Mouse (Mus musculus): ENCODE results near the gene Pglyrp2. TPM values are rescaled to one million over a fixed set of nuclear protein-coding genes. Genes with fewer than 3 reads are reported as not detected.

Pglyrp2 gene
- polyA plus RNA-seq (2015; fragmentation: Nextera tagmentation; extraction: Ambion mirVana), result 0.10 and 0.16 TPM in 2 replicates

DNA sequence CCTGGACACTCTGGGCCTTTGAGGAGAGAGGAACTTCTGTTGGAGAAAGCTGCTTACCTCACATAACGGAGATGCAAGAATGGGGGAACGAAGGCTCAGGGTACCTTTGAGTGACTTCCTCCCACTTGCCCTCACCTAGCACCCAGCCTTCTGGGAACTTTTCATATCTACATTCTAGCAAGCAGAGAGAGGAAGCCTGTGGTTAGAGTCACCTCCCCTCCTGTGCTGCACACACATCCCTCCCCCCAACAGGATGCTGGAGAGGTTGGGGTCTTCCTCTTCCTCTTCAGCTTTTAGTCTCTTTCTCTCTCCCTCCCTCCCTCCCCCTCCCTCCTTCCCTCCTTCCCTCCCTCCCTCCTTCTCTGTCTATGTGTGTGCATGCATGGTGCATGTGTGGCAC lies at the start of gene Pglyrp2:
TSS of gene Pglyrp2 (minus strand) at position 134 of the 400 bp plus-strand sequence.
- no peak within 1 kb of the TSS for H3K9ac ChIP-seq (ENCODE audit: low read length)
- 78% methylated on average over 2 of the region's 2 CpGs for WGBS

DNA sequence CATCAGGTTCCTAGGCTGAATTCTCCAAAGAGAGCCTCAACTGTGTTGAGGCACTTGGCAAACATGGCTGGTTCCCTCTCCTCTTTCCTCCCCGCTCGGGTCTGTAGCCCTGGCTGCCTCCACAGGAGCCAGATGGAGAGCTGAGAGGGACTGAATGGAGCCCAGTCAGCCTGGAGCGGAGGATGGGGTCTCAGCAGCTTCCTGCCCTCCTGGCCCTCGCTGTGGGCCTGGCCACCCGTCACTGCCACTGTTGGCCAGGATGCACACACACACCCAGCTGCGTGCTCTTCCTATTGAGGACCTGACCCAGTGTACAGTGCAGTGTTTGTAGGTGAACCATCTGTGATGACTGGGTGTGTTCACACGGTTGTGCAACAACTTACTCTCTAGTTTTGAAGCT lies 48.2 kb upstream of the Pglyrp2 start:
- H3K27ac ChIP-seq (replicated peaks), result no peak overlapping the region
- no peak overlapping the region for H3K4me3 ChIP-seq (ENCODE audit: low read depth, low read length)
- H3K36me3 ChIP-seq (ENCODE audit: control insufficient read depth, insufficient read depth, low read length), result no peaks in the 10 kb centered on the region
- no peaks in the 10 kb centered on the region for H3K27me3 ChIP-seq (ENCODE audit: control insufficient read depth, insufficient read depth, low read length)
- no peak for TF ChIP-seq EP300 (optimal IDR thresholded peaks at IDR 0.05)
- no peak for TF ChIP-seq CTCF (IDR thresholded peaks at IDR 0.05; ENCODE audit: low read depth)
- no peak overlapping the region for H3K4me2 ChIP-seq (replicated peaks; ENCODE audit: low read depth)
- H3K4me1 ChIP-seq (replicated peaks; ENCODE audit: control insufficient read depth, insufficient read depth), result no peaks in the 10 kb centered on the region
- 53% methylated on average over 7 of the region's 7 CpGs for whole genome bisulfite sequencing
- H3K9ac ChIP-seq (ENCODE audit: low read length), result no peak overlapping the region
- H3K9me3 ChIP-seq (ENCODE audit: control insufficient read depth, low read length), result no peaks in the 10 kb centered on the region
- DNase-seq (ENCODE audit: low spot score) (no peak), ATAC-seq (ENCODE audit: low FRiP score, low TSS enrichment) (no peak)

More for the DNA sequence above, at the start of gene Pglyrp2:
- DNase-seq (ENCODE audit: low spot score) (no peak), ATAC-seq (ENCODE audit: low FRiP score, low TSS enrichment) (no peak)
- no peak for TF ChIP-seq CTCF (IDR thresholded peaks at IDR 0.05; ENCODE audit: low read depth)
- no peak for TF ChIP-seq EP300 (optimal IDR thresholded peaks at IDR 0.05)
- Histone ChIP-seq H3K4me2 (replicated peaks; ENCODE audit: low read depth) (no peak within 1 kb of the TSS), H3K27me3 (ENCODE audit: control insufficient read depth, insufficient read depth, low read length) (no peaks in the 10 kb centered on the region), H3K4me1 (replicated peaks; ENCODE audit: control insufficient read depth, insufficient read depth) (no peaks in the 10 kb centered on the region), H3K27ac (replicated peaks) (no peak within 1 kb of the TSS), H3K36me3 (ENCODE audit: control insufficient read depth, insufficient read depth, low read length) (no peaks in the 10 kb centered on the region), H3K9me3 (ENCODE audit: control insufficient read depth, low read length) (no peaks in the 10 kb centered on the region), H3K4me3 (ENCODE audit: low read depth, low read length) (no peak within 1 kb of the TSS)

DNA sequence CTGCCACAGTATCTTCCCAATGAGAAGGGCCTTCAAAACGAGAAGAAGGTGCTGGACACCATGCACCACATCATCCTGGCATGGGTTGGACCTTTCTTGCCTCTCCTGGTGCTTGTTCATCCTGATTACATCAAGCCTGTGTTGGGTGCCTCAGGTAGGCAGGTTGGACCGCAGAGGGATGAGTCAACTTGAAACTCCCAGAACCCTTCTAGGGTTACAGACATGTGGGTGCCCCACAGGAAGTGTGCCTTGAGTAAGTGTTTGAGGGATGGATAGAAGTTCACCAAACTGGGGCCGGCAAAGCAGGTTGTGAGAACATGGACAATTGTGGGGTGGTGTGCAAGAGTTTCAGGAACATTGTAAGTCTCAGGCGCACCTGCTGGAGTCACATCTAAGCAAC lies 46.8 kb upstream of the Pglyrp2 start:
- Histone ChIP-seq H3K27me3 (ENCODE audit: control insufficient read depth, insufficient read depth, low read length) (no peaks in the 10 kb centered on the region), H3K4me1 (replicated peaks; ENCODE audit: control insufficient read depth, insufficient read depth) (no peaks in the 10 kb centered on the region), H3K9me3 (ENCODE audit: control insufficient read depth, low read length) (no peaks in the 10 kb centered on the region), H3K9ac (ENCODE audit: low read length) (no peak overlapping the region), H3K36me3 (ENCODE audit: control insufficient read depth, insufficient read depth, low read length) (no peaks in the 10 kb centered on the region), H3K27ac (replicated peaks) (peak overlapping the region; percentile 40), H3K4me3 (ENCODE audit: low read depth, low read length) (no peak overlapping the region), H3K4me2 (replicated peaks; ENCODE audit: low read depth) (no peak overlapping the region)
- no peak for ATAC-seq (ENCODE audit: low FRiP score, low TSS enrichment)
- no peak for TF ChIP-seq CTCF (IDR thresholded peaks at IDR 0.05; ENCODE audit: low read depth)
- no peak for TF ChIP-seq EP300 (optimal IDR thresholded peaks at IDR 0.05)
- no peak for DNase-seq (ENCODE audit: low spot score)
- WGBS, result 77% methylated on average over 4 of the region's 4 CpGs

DNA sequence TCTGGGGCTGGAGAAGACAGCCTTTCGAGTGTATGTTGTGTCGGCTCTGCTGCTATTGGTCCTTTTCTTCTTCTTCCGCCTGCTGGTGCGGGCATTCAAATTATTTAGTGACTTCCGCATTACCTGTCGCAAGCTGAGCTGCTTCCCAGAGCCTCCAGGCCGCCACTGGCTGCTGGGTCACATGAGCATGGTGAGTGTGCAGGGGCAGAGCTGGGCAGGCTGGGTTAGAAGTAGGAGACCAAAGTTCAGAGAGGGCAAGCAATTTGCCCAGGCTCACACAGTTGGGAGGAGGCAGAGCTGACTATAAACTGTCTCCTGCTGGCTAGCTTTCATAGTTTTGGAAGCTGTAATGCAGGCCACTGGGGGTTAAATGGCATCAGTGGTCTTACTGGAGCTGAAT lies 44.5 kb upstream of the Pglyrp2 start:
- Histone ChIP-seq H3K9ac (ENCODE audit: low read length) (no peak overlapping the region), H3K27ac (replicated peaks) (no peak overlapping the region), H3K9me3 (ENCODE audit: control insufficient read depth, low read length) (no peaks in the 10 kb centered on the region), H3K36me3 (ENCODE audit: control insufficient read depth, insufficient read depth, low read length) (no peaks in the 10 kb centered on the region), H3K4me2 (replicated peaks; ENCODE audit: low read depth) (no peak overlapping the region), H3K4me3 (ENCODE audit: low read depth, low read length) (no peak overlapping the region), H3K4me1 (replicated peaks; ENCODE audit: control insufficient read depth, insufficient read depth) (no peaks in the 10 kb centered on the region), H3K27me3 (ENCODE audit: control insufficient read depth, insufficient read depth, low read length) (no peaks in the 10 kb centered on the region)
- WGBS, result 53% methylated on average over 7 of the region's 7 CpGs
- no peak for DNase-seq (ENCODE audit: low spot score)
- ATAC-seq (ENCODE audit: low FRiP score, low TSS enrichment), result 0 out of 2 replicates have a peak, but pooled peaks have one; percentile 47
- TF ChIP-seq CTCF (IDR thresholded peaks at IDR 0.05; ENCODE audit: low read depth) (no peak), EP300 (optimal IDR thresholded peaks at IDR 0.05) (no peak)

DNA sequence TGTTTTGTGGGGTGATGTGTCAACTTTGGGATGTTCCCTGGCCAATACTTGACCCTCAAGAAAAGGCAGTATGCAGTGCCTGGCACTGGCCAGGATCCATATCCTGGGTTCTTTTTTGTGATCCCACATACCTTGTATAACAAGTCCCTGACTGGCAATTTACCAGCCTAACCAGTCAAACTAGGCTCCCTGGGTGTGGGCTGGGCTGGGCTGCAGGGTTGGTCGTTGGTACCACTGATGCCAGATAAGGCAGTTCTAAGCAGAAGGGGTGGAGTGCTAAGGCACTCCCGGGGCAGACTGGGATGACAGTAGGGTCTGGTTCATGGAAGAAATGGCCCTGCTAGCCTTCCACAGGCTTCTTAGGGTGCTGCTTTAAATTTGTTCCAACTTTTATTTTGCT lies 31.0 kb upstream of the Pglyrp2 start:
- no peak overlapping the region for H3K9ac ChIP-seq (ENCODE audit: low read length)
- ATAC-seq (ENCODE audit: low FRiP score, low TSS enrichment), result peak; percentile 75

DNA sequence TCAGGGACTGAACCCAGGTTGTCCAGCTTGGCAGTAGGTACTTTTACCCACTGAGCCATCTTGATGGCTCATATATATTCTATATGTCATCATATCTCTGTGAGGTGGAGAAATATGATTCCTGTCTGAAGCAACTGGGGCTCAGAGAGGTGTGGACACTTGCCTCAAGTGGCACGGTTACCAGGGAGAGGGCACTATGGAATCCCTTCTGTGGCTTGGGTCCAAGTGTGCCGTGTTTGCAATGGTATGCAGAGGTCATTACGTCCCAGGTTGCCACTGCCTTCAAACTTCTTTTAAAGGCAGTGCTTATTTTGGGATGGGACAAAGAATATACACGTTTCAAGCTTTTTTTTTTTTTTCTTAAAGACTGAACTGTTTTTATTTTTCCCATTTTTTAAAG lies 30.2 kb upstream of the Pglyrp2 start:
- TF ChIP-seq CTCF (IDR thresholded peaks at IDR 0.05; ENCODE audit: low read depth), result no peak
- no peak for TF ChIP-seq EP300 (optimal IDR thresholded peaks at IDR 0.05)
- no peak overlapping the region for H3K4me3 ChIP-seq (ENCODE audit: low read depth, low read length)
- no peaks in the 10 kb centered on the region for H3K9me3 ChIP-seq (ENCODE audit: control insufficient read depth, low read length)
- no peaks in the 10 kb centered on the region for H3K4me1 ChIP-seq (replicated peaks; ENCODE audit: control insufficient read depth, insufficient read depth)
- peak; percentile 17 for DNase-seq (ENCODE audit: low spot score)
- H3K4me2 ChIP-seq (replicated peaks; ENCODE audit: low read depth), result no peak overlapping the region
- no peak overlapping the region for H3K27ac ChIP-seq (replicated peaks)
- no peak; the same call in 1 of the 2 replicates for ATAC-seq (ENCODE audit: low FRiP score, low TSS enrichment)
- 54% methylated on average over 4 of the region's 4 CpGs for WGBS
- no peaks in the 10 kb centered on the region for H3K36me3 ChIP-seq (ENCODE audit: control insufficient read depth, insufficient read depth, low read length)
- no peaks in the 10 kb centered on the region for H3K27me3 ChIP-seq (ENCODE audit: control insufficient read depth, insufficient read depth, low read length)
- no peak overlapping the region for H3K9ac ChIP-seq (ENCODE audit: low read length)

More for the DNA sequence above, 31.0 kb upstream of the Pglyrp2 start:
- Histone ChIP-seq H3K27ac (replicated peaks) (no peak overlapping the region), H3K4me1 (replicated peaks; ENCODE audit: control insufficient read depth, insufficient read depth) (no peaks in the 10 kb centered on the region), H3K4me2 (replicated peaks; ENCODE audit: low read depth) (no peak overlapping the region), H3K36me3 (ENCODE audit: control insufficient read depth, insufficient read depth, low read length) (no peaks in the 10 kb centered on the region), H3K27me3 (ENCODE audit: control insufficient read depth, insufficient read depth, low read length) (no peaks in the 10 kb centered on the region), H3K4me3 (ENCODE audit: low read depth, low read length) (no peak overlapping the region), H3K9me3 (ENCODE audit: control insufficient read depth, low read length) (no peaks in the 10 kb centered on the region)
- WGBS, result 33% methylated on average over 2 of the region's 2 CpGs
- peak; percentile 69 for DNase-seq (ENCODE audit: low spot score)
- TF ChIP-seq CTCF (IDR thresholded peaks at IDR 0.05; ENCODE audit: low read depth), result no peak
- peak; percentile 73 for TF ChIP-seq EP300 (optimal IDR thresholded peaks at IDR 0.05)
